Mouse (Mus musculus): ENCODE results near the gene Zc3hc1. TPM values are rescaled to one million over a fixed set of nuclear protein-coding genes. Genes with fewer than 3 reads are reported as not detected.

Gene Zc3hc1
- 21.8 and 35.0 TPM in 2 replicates for total RNA-seq (2023)

GRCm38 (mm10) chr6:30390714-30391697, at the start of gene Zc3hc1:
TSS of gene Zc3hc1 (minus strand) at chr6:30391028.

DNA sequence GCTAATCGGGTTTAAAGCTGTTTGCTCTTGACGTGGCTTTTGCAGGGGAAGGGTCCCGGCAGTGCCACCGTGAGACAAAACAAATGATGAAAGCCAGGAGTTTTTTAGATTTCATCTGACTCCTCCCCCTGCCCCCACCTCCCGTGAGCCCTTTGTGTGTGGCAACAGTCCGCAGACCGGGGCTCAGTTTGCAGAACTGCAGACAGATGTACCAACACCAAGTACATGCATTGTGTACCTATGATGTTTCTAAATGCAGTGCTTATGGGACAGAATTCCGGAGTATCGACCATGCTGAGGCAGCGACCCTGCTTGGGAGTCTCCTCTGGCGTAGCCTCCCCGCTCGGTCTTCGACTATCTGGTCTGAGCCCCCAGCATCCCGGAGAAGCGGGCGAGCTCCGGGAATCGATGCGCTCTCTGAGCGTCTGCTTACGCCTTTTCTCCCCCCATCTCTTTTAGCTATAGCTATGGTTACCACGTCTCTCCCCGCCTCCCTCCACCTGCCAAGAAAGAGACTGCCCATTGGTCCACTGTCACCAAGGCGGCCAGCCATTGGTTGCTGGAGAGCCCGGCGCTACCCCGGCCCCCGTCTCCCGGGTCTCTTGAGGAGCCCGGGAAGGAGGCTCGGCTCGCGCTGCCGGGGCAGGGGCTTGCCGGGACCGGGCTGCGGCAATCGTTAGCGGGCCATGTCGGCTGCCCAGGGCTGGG, 10.6 kb upstream of the Zc3hc1 start, which contains the start of gene Klhdc10:
Gene Klhdc10, plus strand, starts transcription at position 561 of the 708 bp plus-strand sequence.

Other genes starting within 250 kb of the Zc3hc1 start
- gene Ube2h, start 86.5 kb downstream of the Zc3hc1 start, total RNA-seq (2023): 62.7 and 91.6 TPM in 2 replicates
- gene Klhdc10, start 10.8 kb upstream of the Zc3hc1 start, total RNA-seq (2023): 21.2 and 28.0 TPM in 2 replicates
- gene Tmem209, start 118.8 kb upstream of the Zc3hc1 start, total RNA-seq (2023): 13.5 and 15.8 TPM in 2 replicates
- 0.82 and 2.6 TPM in 2 replicates for gene Ssmem1, start 118.8 kb upstream of the Zc3hc1 start, total RNA-seq (2023)
- gene Cpa2, start 150.6 kb upstream of the Zc3hc1 start, total RNA-seq (2023): not detected in 2 replicates
- gene Cpa4, start 177.3 kb upstream of the Zc3hc1 start, total RNA-seq (2023): not detected in 2 replicates
- not detected in 2 replicates for gene Cpa5, start 220.0 kb upstream of the Zc3hc1 start, total RNA-seq (2023)
- not detected in 2 replicates for gene Cpa1, start 248.2 kb upstream of the Zc3hc1 start, total RNA-seq (2023)